Mouse (Mus musculus) layer of hippocampus, postnatal 25 days (tissue): Measurements from ENCODE around the gene Klrb1b. TPM values are rescaled to one million over a fixed set of nuclear protein-coding genes. Genes with fewer than 3 reads are reported as not detected.

Experiments used
- DNase-seq, 2 experiments: peaks; one replicate each; pipeline ENCODE4 v3.0.0; 2022; ENCODE audit warnings: mixed read lengths in 2 of 2, low spot score in 1 of 2; ENCODE audit errors: extremely low spot score in 1 of 2
- total RNA-seq, 2 experiments: library from RNA; stranded (reverse); gene quantifications; 2 replicates each; pipeline ENCODE4 v1.2.3; 2021

Gene Klrb1b
- not detected for total RNA-seq

GRCm38 (mm10) chr6:128826132-128826531 lies at the start of gene Klrb1b, which contains the start of gene Gm44511:
Gene Klrb1b (minus strand): TSS chr6:128826331.
Gene Gm44511 (minus strand): TSS chr6:128826315.
- no peak for DNase-seq

GRCm38 (mm10) chr6:128871910-128872610 lies 45.9 kb upstream of the Klrb1b start:
- no peak for DNase-seq

- no peak for DNase-seq
Observed at GRCm38 (mm10) chr6:128868861-128869260, 42.7 kb upstream of the Klrb1b start.

DNA sequence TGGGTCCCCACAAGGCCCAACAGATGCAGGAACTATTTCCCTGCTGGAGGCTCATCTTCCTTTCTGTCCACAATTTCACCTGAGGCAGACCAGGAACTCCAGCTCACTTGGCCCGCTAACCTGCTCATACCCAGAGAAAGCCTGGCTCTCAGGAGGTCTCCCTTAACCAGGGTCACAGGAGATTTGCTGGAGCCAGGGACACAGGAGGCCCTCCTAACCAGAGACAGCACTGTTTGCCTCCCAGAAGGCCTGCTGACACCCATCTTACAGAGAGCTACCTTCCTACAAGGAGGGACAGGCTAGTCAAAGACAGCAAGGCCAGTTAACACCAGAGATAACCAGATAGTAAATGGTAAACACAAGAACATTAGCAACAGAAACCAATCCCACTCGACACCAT lies 31.8 kb upstream of the Klrb1b start:
- DNase-seq = no peak

- peak in 1 of 2 experiments; percentile 43 for DNase-seq
Observed at GRCm38 (mm10) chr6:128856250-128856649, 30.1 kb upstream of the Klrb1b start.

- DNase-seq = no peak
Observed at GRCm38 (mm10) chr6:128855477-128855876, 29.3 kb upstream of the Klrb1b start.

DNA sequence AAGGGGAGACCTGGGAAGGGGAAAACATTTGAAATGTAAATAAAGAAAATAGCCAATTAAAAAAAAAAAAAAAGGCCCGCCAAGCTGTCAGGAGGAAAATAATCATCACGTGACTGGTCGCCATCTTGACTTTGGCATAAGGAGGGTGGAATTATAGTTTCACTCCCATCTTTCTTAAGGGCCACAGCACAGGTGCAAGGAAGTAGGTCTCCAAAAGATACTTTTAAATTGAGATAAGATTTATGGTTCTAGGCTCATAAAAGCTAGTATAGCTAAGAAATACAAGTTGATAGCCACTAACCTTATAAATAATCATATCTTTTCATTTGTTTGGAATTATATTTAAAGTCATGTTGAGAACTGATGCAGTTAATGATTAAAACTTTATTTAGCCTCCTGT lies 28.8 kb upstream of the Klrb1b start:
- no peak for DNase-seq

GRCm38 (mm10) chr6:128854024-128854820 lies 28.1 kb upstream of the Klrb1b start:
- DNase-seq = peak; percentile 65 to 77

DNA sequence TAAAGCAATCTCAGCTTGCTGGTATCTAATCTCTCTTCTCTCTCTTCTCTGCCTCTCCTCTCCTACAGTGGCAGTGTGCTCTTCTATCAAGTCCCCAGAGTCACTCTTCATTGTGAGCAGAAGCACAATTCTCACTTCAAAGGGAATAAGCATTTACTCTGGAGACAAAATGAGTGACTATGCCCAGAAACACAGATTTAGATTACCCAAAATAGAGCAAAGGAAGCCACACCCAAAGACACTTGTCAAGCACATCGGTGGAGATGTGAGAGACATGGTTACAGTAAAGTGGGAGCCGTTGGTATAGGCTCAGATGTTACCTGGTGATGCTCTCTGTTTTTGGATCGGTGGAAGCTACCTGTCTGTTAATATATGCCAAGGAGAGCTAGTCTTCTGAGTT lies 26.6 kb upstream of the Klrb1b start:
- no peak for DNase-seq

GRCm38 (mm10) chr6:128851151-128851550 lies 25.0 kb upstream of the Klrb1b start:
- DNase-seq = no peak

GRCm38 (mm10) chr6:128850671-128851070 lies 24.5 kb upstream of the Klrb1b start:
- DNase-seq = no peak

DNA sequence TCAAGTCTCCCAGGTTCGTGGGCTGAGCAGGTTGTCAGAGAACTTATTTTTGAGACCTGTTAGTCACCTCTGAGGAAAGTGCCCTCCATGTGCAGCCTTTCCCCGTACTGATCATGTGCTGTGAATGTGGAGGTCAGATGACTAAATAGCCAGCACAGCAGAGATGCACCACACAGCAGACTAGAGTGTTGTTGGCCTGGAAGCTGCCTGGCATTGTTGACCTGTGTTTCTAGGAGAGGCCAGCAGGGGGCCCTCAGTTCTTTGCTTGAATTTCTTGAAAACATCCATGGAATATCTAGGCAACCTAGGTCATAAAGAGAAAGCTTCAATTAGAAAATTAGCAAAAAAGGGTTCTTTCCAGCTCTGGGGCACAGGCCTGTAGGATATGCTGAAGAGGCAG lies 23.8 kb upstream of the Klrb1b start:
- peak in 1 of 2 experiments; percentile 59 for DNase-seq

- DNase-seq = no peak
Observed at GRCm38 (mm10) chr6:128847401-128847800, 21.3 kb upstream of the Klrb1b start.

DNA sequence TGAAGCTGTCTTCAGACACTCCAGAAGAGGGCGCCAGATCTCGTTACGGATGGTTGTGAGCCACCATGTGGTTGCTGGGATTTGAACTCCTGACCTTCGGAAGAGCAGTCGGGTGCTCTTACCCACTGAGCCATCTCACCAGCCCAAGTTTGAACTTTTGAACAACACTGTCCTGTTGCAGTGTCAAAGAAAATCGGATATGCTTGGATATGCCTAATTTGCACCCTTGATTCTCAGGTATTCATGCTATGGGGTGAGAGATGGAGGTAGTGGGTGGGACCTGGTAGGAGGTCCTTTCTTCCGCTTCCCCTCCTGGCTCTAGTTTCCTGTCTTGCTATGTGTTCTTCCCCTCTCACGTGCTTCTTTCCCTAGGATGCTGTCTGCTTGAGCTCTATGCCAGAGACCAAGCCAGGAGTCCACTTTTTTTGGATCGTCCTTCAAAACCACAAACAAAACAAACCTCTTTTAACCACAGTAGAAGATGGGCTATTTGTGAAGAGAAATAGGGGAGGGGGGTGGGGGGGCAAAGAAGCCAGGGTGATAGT lies 19.9 kb upstream of the Klrb1b start:
- no peak for DNase-seq

GRCm38 (mm10) chr6:128845319-128845979 lies 19.3 kb upstream of the Klrb1b start:
- DNase-seq = peak; percentile 59 to 83

GRCm38 (mm10) chr6:128844586-128845080 lies 18.5 kb upstream of the Klrb1b start:
- DNase-seq = no peak

DNA sequence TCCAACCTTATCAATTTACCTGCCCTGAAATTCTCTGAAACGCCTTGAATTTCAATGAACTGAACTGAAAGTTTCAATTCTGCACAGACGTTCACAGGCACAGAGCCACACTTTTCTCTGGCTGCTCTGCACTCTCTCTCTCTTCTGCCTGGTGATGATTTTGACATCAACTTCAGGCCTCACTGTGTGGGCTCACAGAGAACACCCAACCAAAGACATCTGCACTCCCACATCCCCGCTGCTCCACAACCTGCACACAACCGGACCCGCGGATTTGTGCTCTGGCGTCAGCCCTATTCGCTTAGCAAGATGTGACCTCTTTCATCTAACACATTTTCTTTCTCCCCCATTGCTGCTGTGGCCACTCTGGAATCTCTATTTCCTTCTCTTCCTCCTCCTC lies 18.0 kb upstream of the Klrb1b start:
- peak in 1 of 2 experiments; percentile 24 for DNase-seq

DNA sequence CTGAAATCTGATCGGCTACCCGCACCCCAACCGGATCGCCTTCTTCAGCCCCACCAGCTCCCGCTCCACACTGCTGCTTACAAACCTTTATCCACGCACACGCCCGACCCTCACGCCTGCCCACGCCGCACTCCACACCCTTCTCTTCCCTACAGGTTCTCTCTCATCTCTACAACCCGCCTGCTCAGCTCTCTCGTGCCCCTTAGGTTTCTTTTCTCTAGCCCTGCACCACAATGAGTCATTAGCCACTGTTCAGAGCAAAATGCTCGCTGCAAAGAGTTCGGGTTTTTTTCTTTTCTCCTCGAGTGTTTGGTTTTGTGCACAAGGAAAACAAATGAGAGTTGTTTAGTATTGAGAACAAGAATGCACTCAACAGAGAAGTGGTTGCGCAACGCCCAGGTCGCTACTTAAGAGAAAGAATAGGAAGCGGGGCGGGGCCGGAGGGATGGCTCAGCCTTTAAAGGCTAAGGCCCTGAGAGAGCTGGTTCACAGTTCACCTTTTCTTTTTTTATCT lies 17.4 kb upstream of the Klrb1b start:
- DNase-seq = peak in 1 of 2 experiments; percentile 41

DNA sequence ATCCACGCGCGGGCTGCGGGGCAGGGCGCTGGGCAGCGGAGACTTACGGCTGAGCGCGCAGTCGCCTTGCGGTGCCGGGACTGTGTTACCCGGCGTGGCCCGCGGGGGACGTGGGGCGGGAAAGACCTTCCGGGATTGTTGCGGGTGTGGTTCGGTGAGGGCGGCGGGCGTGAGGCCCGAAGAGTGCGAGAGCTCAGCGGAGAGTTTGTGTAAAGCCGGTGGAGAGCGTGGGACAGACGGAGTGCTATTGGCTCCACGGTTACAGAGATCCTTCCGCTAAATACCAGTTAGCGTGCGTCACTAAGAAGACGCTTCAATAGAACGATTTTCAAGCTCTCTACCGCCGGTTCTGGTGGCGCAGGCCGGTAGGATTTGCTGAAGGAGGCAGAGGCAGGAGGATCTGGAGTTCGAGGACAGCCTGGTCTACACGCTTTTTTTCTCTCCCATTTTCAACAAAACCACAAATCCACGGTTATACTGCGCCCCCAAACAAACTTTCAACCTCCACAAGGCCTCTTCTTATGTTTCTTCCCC lies 16.9 kb upstream of the Klrb1b start:
- peak; percentile 94 to 96 for DNase-seq

DNA sequence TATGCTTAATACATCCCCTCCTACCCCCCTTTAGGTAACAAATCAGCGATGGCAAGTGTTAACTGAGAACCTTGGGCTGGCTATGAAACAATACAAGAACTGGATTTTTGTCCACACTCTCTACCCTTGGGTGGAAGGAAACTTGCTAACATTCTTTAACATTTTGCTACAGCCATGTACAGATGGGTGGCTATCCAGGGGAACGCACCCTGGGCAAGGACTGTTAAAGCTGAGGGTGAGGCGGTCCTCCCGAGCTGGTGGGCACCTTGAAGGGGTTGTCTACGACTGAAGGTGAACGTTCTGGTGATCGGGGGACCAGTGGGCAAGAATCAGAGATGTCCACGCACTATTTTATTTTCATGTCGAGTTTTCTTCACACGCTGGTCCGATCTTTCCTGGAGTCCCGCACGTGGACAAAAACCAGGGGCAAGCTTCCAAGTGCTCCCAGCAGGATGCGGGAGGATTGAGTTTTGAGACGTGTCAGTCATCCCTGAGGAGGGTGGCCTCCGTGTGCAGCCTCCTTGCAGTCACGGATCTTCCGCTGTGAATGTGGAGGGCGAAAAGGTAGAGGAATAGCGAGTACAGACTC lies 16.3 kb upstream of the Klrb1b start:
- DNase-seq = no peak
